Mouse (Mus musculus) lung, embryonic 16.5 days (tissue): ENCODE measurements at regions not wholly inside any gene's neighbourhood (a gene's known extent, or its start where the extent isn't known, plus 50 kb on each side); places are given as distances from the start of the nearest gene placed in this dataset.

Experiments
- ATAC-seq: fragments of 200-750 bp; cut with Nextera tagmentation; 2 replicates; pipeline ENCODE4 v1.8.0; 2017; ENCODE audit warnings: low read depth, mild to moderate bottlenecking, moderate library complexity
- H3K27ac ChIP-seq: fragments of 300-500 bp; sonication (generic); 2 replicates; pipeline ENCODE4 v1.5.1; 2014; ENCODE audit warnings: mild to moderate bottlenecking, control low read depth, low read length
- H3K27me3 ChIP-seq: fragments of 300-500 bp; sonication (generic); 2 replicates; pipeline ENCODE4 v1.6.1; 2014; ENCODE audit warnings: low read depth, low read length, mixed read lengths; ENCODE audit not compliant: control insufficient read depth, insufficient read depth
- H3K36me3 ChIP-seq: fragments of 300-500 bp; sonication (generic); 2 replicates; pipeline ENCODE4 v1.6.1; 2014; ENCODE audit warnings: low read length; ENCODE audit not compliant: control insufficient read depth, insufficient read depth
- H3K4me1 ChIP-seq: fragments of 300-500 bp; sonication (generic); replicated peaks from 2 replicates; pipeline ENCODE4 v1.6.1; 2014; ENCODE audit warnings: low read length, mixed read lengths; ENCODE audit not compliant: control insufficient read depth, insufficient read depth
- H3K4me2 ChIP-seq: fragments of 300-500 bp; sonication (generic); 2 replicates; pipeline ENCODE4 v1.6.1; 2014; ENCODE audit warnings: low read depth, low read length, control low read depth
- H3K4me3 ChIP-seq: fragments of 300-500 bp; sonication (generic); 2 replicates; pipeline ENCODE4 v1.5.1; 2014; ENCODE audit warnings: mild to moderate bottlenecking, low read length, control low read depth
- H3K9ac ChIP-seq: fragments of 300-500 bp; sonication (generic); 2 replicates; pipeline ENCODE4 v1.6.1; 2014; ENCODE audit warnings: low read length, control low read depth
- H3K9me3 ChIP-seq: fragments of 300-500 bp; sonication (generic); 2 replicates; pipeline ENCODE4 v1.6.1; 2016; ENCODE audit warnings: low read length; ENCODE audit not compliant: control insufficient read depth
- WGBS: fragments of 180-500 bp; shearing (Covaris S2); extraction: QIAGEN DNeasy Blood & Tissue Kit; methylation state at CpG from one replicate; pipeline ENCODE4 v1.1.7; 2014; 5-methylcytosine and 5-hydroxymethylcytosine counted together

DNA sequence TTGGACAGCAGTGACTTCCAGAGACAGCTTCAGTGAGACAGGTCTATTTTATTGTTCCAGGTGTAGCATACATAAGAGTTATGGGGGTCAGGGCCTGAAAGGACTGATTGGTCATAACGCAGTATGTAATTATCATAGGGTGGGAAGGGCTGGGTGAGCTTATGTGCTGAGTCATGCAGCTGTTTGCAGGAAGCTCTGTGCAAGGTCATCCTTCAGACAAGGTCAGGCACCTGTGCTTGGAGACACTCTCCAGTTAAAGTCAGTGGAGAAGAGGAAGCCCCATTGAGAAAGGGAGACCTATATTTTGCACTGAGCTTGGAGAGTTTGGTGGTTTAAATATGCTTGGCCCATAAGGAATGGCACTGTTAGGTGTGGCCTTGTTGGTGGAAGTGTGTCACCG is 62.0 kb upstream of the Nkd1 start:
- ATAC-seq = no peak

DNA sequence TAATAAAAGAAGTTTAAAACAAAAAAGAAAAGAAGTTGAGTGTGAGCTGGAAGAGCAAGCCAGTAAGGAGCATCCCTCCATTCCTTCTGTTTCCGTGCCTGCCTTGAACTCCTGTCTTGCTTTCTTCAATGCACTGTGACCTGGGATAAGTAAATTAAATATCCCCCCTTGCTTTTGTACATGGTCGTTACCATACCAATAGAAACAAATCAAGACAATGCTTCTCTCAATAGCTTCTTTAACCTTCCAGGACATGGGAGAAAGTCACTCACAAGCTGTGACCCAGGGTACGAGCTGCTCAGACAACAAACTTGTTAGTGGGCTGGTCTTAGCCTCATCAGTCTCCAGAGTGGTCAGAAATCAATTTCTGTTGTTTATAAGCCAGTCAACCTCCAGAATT is 53.4 kb upstream of the Nkd1 start:
- no peak for ATAC-seq
- Histone ChIP-seq H3K4me1 (0 out of 2 replicates have a peak, but pooled peaks cover 2% of the 10 kb centered on the region), H3K27ac (no peak overlapping the region), H3K4me2 (no peak overlapping the region), H3K4me3 (no peak overlapping the region), H3K9ac (no peak overlapping the region), H3K27me3 (no peaks in the 10 kb centered on the region), H3K9me3 (no peaks in the 10 kb centered on the region), H3K36me3 (no peaks in the 10 kb centered on the region)
- 75% methylated on average over 3 of the region's 3 CpGs for WGBS

More for the DNA sequence above, 62.0 kb upstream of the Nkd1 start:
- peaks cover 8% of the 10 kb centered on the region for H3K9me3 ChIP-seq
- H3K9ac ChIP-seq = no peak overlapping the region
- no peaks in the 10 kb centered on the region for H3K36me3 ChIP-seq
- WGBS = 95% methylated on average over 2 of the region's 2 CpGs
- no peak overlapping the region for H3K27ac ChIP-seq
- H3K4me2 ChIP-seq = no peak overlapping the region
- peaks cover 11% of the 10 kb centered on the region for H3K4me1 ChIP-seq
- no peak overlapping the region for H3K4me3 ChIP-seq
- peaks cover 9% of the 10 kb centered on the region for H3K27me3 ChIP-seq

DNA sequence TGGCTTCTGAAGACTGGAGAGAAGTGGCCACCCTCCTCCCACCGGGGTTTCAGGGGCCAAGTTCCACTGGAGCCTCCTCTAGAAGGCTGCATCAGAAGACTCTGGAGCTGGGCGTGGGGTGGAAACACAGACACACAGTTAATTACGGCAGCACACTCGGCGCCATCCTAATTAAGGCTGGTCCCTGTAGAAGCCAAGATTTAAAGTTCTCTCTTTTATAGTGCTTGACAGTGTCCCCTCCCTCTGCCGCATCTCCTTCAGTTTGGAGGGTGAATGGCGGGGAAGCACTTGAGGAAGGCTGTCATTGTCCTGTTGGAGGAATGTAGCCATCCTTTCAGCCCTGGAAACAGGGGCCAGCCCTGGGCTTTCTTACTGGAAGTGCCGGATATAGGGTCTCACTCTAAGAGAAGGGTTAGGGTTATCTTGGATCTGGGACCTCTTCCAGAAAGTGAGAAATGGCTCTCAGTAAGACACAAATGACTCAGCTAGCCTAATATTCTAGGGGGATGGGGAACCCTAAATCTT is 50.2 kb upstream of the Nkd1 start:
- no peak overlapping the region for H3K9ac ChIP-seq
- H3K36me3 ChIP-seq = no peaks in the 10 kb centered on the region
- WGBS = 56% methylated on average over 8 of the region's 8 CpGs
- no peaks in the 10 kb centered on the region for H3K27me3 ChIP-seq
- no peak overlapping the region for H3K4me3 ChIP-seq
- H3K9me3 ChIP-seq = no peaks in the 10 kb centered on the region
- ATAC-seq = no peak
- 0 out of 2 replicates have a peak, but pooled peaks cover 2% of the 10 kb centered on the region for H3K4me1 ChIP-seq
- H3K4me2 ChIP-seq = no peak overlapping the region
- H3K27ac ChIP-seq = no peak overlapping the region
